Mouse (Mus musculus) hindbrain, postnatal 0 days (tissue): ENCODE results near the gene Gpc6. TPM values are rescaled to one million over a fixed set of nuclear protein-coding genes. Genes with fewer than 3 reads are reported as not detected.

Source experiments
- ATAC-seq: fragments of 200-750 bp; cut with Nextera tagmentation; 2 replicates; pipeline ENCODE4 v1.8.0; 2017; ENCODE audit warnings: mild to moderate bottlenecking, moderate TSS enrichment, moderate library complexity
- DNase-seq: peaks from one replicate; pipeline ENCODE4 v3.0.0-alpha.2; 2015; ENCODE audit warnings: low spot score
- H3K27ac ChIP-seq: fragments of 300-500 bp; sonication (generic); 2 replicates; pipeline ENCODE4 v1.5.1; 2014; ENCODE audit warnings: mild to moderate bottlenecking
- H3K27me3 ChIP-seq: fragments of 300-500 bp; sonication (generic); 2 replicates; pipeline ENCODE4 v1.6.1; 2014; ENCODE audit warnings: low read length, mixed read lengths; ENCODE audit not compliant: insufficient read depth
- H3K36me3 ChIP-seq: fragments of 300-500 bp; sonication (generic); 2 replicates; pipeline ENCODE4 v1.6.1; 2014; ENCODE audit warnings: low read length, mixed read lengths; ENCODE audit not compliant: insufficient read depth
- H3K4me1 ChIP-seq: fragments of 300-500 bp; sonication (generic); 2 replicates; pipeline ENCODE4 v1.6.1; 2014; ENCODE audit warnings: antibody characterized with exemption, low read length, mixed read lengths; ENCODE audit not compliant: insufficient read depth
- H3K4me2 ChIP-seq: fragments of 300-500 bp; sonication (generic); 2 replicates; pipeline ENCODE4 v1.6.1; 2014; ENCODE audit warnings: low read depth, mild to moderate bottlenecking, low read length, moderate library complexity, mixed read lengths
- H3K4me3 ChIP-seq: fragments of 300-500 bp; sonication (generic); 2 replicates; pipeline ENCODE4 v1.5.1; 2014; ENCODE audit warnings: low read length
- H3K9ac ChIP-seq: fragments of 300-500 bp; sonication (generic); replicated peaks from 2 replicates; pipeline ENCODE4 v1.6.1; 2014; ENCODE audit warnings: mild to moderate bottlenecking, low read length, moderate library complexity, mixed read lengths
- H3K9me3 ChIP-seq: fragments of 300-500 bp; sonication (generic); 2 replicates; pipeline ENCODE4 v1.6.1; 2016; ENCODE audit warnings: low read length, mixed read lengths
- CTCF ChIP-seq: IDR thresholded peaks from 2 replicates; pipeline ENCODE4 v1.5.1; 2016; ENCODE audit warnings: antibody characterized with exemption, control low read depth, low read depth
- WGBS: fragments of 180-500 bp; shearing (Covaris S2); extraction: QIAGEN DNeasy Blood & Tissue Kit; methylation state at CpG from one replicate; pipeline ENCODE4 v1.1.7; 2014; 5-methylcytosine and 5-hydroxymethylcytosine counted together
- polyA plus RNA-seq: library from polyadenylated mRNA; unstranded; fragments of >200 nt; fragmentation: Nextera tagmentation; extraction: Ambion mirVana; gene quantifications from 2 replicates; pipeline ENCODE4 v1.2.1, GENCODE M21; 2015
- total RNA-seq: library from RNA; depleted of rRNA; stranded (reverse); fragments of >200 nt; gene quantifications from 2 replicates; pipeline ENCODE4 v1.2.3, GENCODE M21; 2014

The Gpc6 gene
- total and polyA plus RNA-seq, 2 experiments from 2014 or later, result 17.9 to 28.5 TPM

DNA sequence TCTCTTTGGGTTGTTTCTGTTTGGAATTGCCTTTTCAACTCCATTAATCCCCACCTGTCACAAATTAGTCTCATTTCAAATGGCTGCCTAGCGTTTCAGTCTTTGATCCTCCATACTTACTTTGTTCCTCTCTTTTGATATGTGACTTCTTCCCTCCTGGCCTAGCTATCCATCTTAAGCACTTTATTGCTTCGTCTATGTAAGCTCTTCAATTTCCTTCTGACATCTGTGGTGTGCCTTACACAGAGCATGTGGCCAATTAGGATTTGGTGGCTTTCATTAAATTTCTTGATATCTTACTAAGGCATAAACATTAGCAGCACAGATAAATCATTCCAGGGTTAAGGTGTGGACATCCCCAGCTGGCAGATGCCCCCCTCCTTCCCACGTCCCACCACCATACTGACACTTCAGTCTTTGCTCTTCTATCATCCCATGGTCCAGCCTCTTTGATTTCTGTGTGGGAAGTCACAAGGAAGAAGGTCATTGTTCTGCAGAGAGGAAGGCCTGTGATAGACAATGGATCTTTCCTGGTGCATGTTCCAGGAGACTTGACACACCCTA is 88.5 kb downstream of the Gpc6 start:
- WGBS, result 48% methylated on average over 3 of the region's 3 CpGs
- no peak for TF ChIP-seq CTCF
- DNase-seq, result no peak
- Histone ChIP-seq H3K9me3 (no peaks in the 10 kb centered on the region), H3K27ac (no peak overlapping the region), H3K9ac (no peak overlapping the region), H3K4me3 (no peak overlapping the region), H3K4me2 (no peak overlapping the region), H3K4me1 (no peaks in the 10 kb centered on the region), H3K27me3 (no peaks in the 10 kb centered on the region), H3K36me3 (no peaks in the 10 kb centered on the region)
- no peak for ATAC-seq

DNA sequence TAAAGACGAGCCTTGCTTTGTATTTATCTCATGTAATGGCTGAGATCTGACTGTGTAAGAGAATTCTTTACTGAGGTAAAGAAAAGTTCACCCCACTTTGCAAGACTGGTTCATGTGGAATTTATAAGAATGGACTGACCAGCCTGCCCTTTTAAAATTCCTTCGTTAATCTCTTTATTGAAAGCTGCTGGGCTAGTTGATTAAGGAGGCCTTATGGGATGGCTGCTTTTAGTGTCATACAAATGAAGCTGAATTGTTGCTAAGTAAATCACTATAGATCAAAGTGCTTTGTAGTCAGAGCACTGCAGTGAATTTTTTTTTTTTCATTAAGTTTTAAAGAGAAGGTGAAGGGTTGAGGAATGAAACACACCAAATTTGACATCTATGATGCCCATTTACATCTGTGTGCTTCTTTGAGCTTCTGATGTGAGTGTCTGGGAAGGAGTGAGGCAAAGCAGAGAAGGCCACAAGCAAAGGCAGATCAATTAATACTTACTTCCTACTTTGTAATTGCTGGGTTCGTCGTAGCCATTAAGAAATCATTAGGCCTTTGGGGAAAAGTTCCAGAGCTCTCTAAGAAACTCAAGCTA is 90.3 kb downstream of the Gpc6 start:
- H3K27ac ChIP-seq, result no peak overlapping the region
- no peaks in the 10 kb centered on the region for H3K9me3 ChIP-seq
- TF ChIP-seq CTCF, result no peak
- DNase-seq (no peak), ATAC-seq (no peak)
- WGBS, result 42% methylated on average over 4 of the region's 4 CpGs
- no peaks in the 10 kb centered on the region for H3K4me1 ChIP-seq
- H3K4me3 ChIP-seq, result no peak overlapping the region
- no peaks in the 10 kb centered on the region for H3K36me3 ChIP-seq
- H3K27me3 ChIP-seq, result no peaks in the 10 kb centered on the region
- H3K4me2 ChIP-seq, result no peak overlapping the region
- no peak overlapping the region for H3K9ac ChIP-seq

DNA sequence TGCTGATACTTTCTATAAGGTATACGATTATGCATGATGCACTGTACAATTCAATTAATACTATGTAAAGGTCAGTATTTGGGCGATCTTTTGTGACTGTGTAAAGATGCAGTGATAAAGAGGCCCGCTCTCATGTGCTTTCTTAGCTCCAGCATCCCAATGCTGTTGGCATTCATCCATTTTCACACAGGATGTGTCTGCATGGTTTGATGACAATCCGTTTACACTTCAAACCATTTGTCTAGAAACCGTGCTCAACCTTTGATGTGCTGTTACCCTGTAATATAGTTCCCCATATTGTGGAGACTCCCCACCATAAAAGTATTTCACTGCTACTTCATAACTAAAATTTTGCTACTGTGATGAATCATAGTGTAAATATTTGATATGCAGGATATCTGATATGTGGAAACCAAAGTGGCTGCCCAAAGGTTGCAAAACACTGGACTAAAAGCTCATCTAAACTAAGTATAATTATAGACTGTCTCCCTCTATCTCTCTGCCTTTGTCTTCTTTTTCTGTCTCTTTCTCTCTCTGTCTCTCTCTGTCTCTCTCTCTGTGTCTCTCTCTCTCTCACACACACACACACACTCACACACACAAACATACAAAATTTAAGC is 97.2 kb downstream of the Gpc6 start:
- H3K4me3 ChIP-seq, result no peak overlapping the region
- no peaks in the 10 kb centered on the region for H3K36me3 ChIP-seq
- no peaks in the 10 kb centered on the region for H3K4me1 ChIP-seq
- TF ChIP-seq CTCF, result no peak
- WGBS, result 52% methylated on average over 5 of the region's 5 CpGs
- H3K27ac ChIP-seq, result no peak overlapping the region
- no peaks in the 10 kb centered on the region for H3K27me3 ChIP-seq
- peak; percentile 20 for DNase-seq
- H3K4me2 ChIP-seq, result no peak overlapping the region
- no peak overlapping the region for H3K9ac ChIP-seq
- ATAC-seq, result no peak
- no peaks in the 10 kb centered on the region for H3K9me3 ChIP-seq

DNA sequence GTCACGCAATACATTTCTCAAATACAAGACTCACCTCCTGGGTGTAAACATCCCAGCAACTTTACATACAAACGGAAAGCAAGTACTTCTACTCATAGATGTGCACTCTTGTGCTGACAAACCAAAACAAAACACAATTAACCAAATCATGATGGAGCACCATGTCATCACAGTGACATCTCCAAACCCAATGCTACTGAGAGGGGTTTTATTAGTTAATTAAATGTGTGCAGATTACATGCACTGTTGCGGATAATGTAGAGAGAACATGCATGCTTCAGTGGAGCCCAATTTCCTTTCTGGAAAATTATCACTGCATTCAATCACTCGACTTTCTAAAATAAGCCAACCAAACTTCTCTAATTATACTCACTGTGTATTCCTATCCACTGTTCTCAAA is 109.0 kb downstream of the Gpc6 start:
- DNase-seq, result no peak
- 65% methylated on average over 4 of the region's 4 CpGs for WGBS

DNA sequence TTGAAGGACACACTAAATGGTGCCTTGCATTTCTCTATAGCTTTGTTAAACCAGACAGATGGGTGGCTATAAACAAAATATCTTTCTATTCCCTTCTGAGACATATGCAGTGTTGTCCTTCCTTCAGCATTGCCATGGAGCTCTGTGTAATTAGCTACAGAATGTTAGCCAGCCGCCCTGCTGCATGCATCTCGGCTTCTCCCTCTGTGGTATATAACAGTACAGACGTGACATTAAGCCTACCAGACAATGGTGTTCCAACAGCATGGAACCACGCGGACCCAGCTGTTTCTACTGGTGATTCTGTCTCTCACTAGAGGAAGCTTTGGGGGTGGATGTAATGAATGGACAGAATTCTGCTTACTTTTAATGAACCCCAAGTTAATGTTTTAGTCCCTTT is 115.9 kb downstream of the Gpc6 start:
- no peaks in the 10 kb centered on the region for H3K4me1 ChIP-seq
- ATAC-seq (0 out of 2 replicates have a peak, but pooled peaks have one; percentile 29), DNase-seq (peak; percentile 17)
- no peaks in the 10 kb centered on the region for H3K27me3 ChIP-seq
- WGBS, result 30% methylated on average over 5 of the region's 5 CpGs
- TF ChIP-seq CTCF, result no peak
- no peak overlapping the region for H3K9ac ChIP-seq
- no peak overlapping the region for H3K4me2 ChIP-seq
- H3K4me3 ChIP-seq, result no peak overlapping the region
- no peaks in the 10 kb centered on the region for H3K36me3 ChIP-seq
- H3K27ac ChIP-seq, result no peak overlapping the region
- H3K9me3 ChIP-seq, result no peaks in the 10 kb centered on the region

More for the DNA sequence above, 109.0 kb downstream of the Gpc6 start:
- TF ChIP-seq CTCF, result no peak
- Histone ChIP-seq H3K27ac (no peak overlapping the region), H3K9ac (no peak overlapping the region), H3K4me2 (no peak overlapping the region), H3K9me3 (no peaks in the 10 kb centered on the region), H3K36me3 (no peaks in the 10 kb centered on the region), H3K4me3 (no peak overlapping the region), H3K4me1 (no peaks in the 10 kb centered on the region), H3K27me3 (no peaks in the 10 kb centered on the region)
- no peak for ATAC-seq

DNA sequence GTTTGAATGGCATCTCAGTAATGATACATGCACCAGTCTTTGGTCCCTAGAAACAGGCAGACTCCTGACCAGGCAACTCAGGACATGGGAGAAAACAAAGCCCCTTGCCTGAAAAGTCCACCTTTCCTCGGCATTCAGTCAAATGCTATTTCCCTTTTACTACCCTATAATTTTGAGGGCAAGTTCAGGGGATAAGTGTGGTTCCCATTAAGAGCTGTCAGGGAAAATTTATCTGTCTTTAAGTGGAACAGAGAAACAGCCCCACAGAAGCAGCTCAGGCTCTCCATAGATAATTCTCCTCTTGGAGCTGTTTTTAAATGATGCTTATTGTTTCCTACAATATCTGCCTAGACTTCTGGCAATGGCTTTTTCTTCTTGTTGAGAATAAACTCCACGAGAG is 123.8 kb downstream of the Gpc6 start:
- H3K4me2 ChIP-seq, result no peak overlapping the region
- H3K9me3 ChIP-seq, result no peaks in the 10 kb centered on the region
- H3K4me1 ChIP-seq, result no peaks in the 10 kb centered on the region
- H3K4me3 ChIP-seq, result no peak overlapping the region
- 72% methylated on average over 2 of the region's 2 CpGs for WGBS
- ATAC-seq (no peak), DNase-seq (no peak)
- H3K27me3 ChIP-seq, result no peaks in the 10 kb centered on the region
- H3K27ac ChIP-seq, result no peak overlapping the region
- no peak for TF ChIP-seq CTCF
- H3K9ac ChIP-seq, result no peak overlapping the region
- H3K36me3 ChIP-seq, result no peaks in the 10 kb centered on the region

DNA sequence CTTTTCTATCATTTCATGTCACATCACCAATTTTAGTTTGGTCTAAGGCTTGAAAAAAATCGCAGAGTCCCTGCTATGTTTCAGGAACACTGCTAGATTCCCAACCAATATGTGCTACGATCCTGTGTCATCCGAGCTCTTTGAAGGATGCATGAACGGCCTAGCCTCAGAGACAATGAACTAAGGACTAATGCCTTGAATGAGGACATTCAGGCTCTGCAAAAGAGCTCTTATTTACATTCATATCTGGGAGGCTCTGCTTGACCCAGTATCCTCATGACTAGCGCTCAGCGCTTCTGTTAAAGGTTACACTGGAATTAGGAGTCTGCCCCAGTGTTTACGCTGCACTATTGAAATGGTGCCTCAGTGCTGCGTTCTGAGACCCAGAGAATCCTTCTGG is 125.8 kb downstream of the Gpc6 start:
- no peak overlapping the region for H3K27ac ChIP-seq

More for the DNA sequence above, 125.8 kb downstream of the Gpc6 start:
- no peaks in the 10 kb centered on the region for H3K27me3 ChIP-seq
- no peaks in the 10 kb centered on the region for H3K4me1 ChIP-seq
- H3K36me3 ChIP-seq, result no peaks in the 10 kb centered on the region
- H3K9me3 ChIP-seq, result no peaks in the 10 kb centered on the region
- H3K9ac ChIP-seq, result no peak overlapping the region
- WGBS, result 76% methylated on average over 8 of the region's 8 CpGs
- H3K4me2 ChIP-seq, result no peak overlapping the region
- ATAC-seq, result no peak
- H3K4me3 ChIP-seq, result no peak overlapping the region
- no peak for DNase-seq
- TF ChIP-seq CTCF, result no peak
